Mouse (Mus musculus) liver, embryonic 14.5 days (tissue): ENCODE measurements around the gene Galnt17. TPM values are rescaled to one million over a fixed set of nuclear protein-coding genes. Genes with fewer than 3 reads are reported as not detected.

Experiments used
- ATAC-seq: fragments of 200-750 bp; cut with Nextera tagmentation; 2 replicates; pipeline ENCODE4 v1.8.0; 2017; ENCODE audit warnings: moderate number of reproducible peaks, mild to moderate bottlenecking, moderate library complexity; ENCODE audit not compliant: insufficient read depth
- DNase-seq, 3 experiments: peaks; one replicate each; pipeline ENCODE4 v3.0.0-alpha.2; 2012 to 2013; ENCODE audit warnings: low read depth in 3 of 3, low spot score in 3 of 3
- H3K27ac ChIP-seq: fragments of 300-500 bp; sonication (generic); 2 replicates; pipeline ENCODE4 v1.5.1; 2014; ENCODE audit warnings: moderate library complexity, mild to moderate bottlenecking, control low read depth, inconsistent platforms
- H3K27me3 ChIP-seq: fragments of 300-500 bp; sonication (generic); 2 replicates; pipeline ENCODE4 v1.6.1; 2014; ENCODE audit warnings: mild to moderate bottlenecking, low read length, moderate library complexity; ENCODE audit not compliant: control insufficient read depth, insufficient read depth
- H3K36me3 ChIP-seq: fragments of 300-500 bp; sonication (generic); replicated peaks from 2 replicates; pipeline ENCODE4 v1.6.1; 2014; ENCODE audit warnings: low read depth; ENCODE audit not compliant: control insufficient read depth, insufficient read depth
- H3K4me1 ChIP-seq, 2 experiments: fragments of 200-500 bp in 1 of 2; fragments of 300-500 bp in 1 of 2; sonication (generic) in 1 of 2; replicated peaks; 2 replicates each; pipeline ENCODE4 v1.6.1; 2012 to 2014; ENCODE audit warnings: antibody characterized with exemption in 1 of 2, inconsistent platforms in 1 of 2, low read length in 1 of 2; ENCODE audit not compliant: control insufficient read depth in 2 of 2, insufficient read depth in 2 of 2
- H3K4me2 ChIP-seq: fragments of 300-500 bp; sonication (generic); 2 replicates; pipeline ENCODE4 v1.6.1; 2014; ENCODE audit warnings: low read depth, mild to moderate bottlenecking, control low read depth, moderate library complexity
- H3K4me3 ChIP-seq, 2 experiments: fragments of 200-500 bp in 1 of 2; fragments of 300-500 bp in 1 of 2; sonication (generic) in 1 of 2; 2 replicates each; pipeline ENCODE4 v1.5.1; 2012 to 2014; ENCODE audit warnings: low read depth in 2 of 2, low read length in 2 of 2, mild to moderate bottlenecking in 2 of 2, control low read depth in 1 of 2, inconsistent platforms in 1 of 2, moderate library complexity in 1 of 2; ENCODE audit not compliant: insufficient read depth in 1 of 2
- H3K9ac ChIP-seq: fragments of 300-500 bp; sonication (generic); replicated peaks from 2 replicates; pipeline ENCODE4 v1.6.1; 2014; ENCODE audit warnings: mild to moderate bottlenecking, control low read depth, moderate library complexity
- H3K9me3 ChIP-seq: fragments of 300-500 bp; sonication (generic); 2 replicates; pipeline ENCODE4 v1.6.1; 2016; ENCODE audit warnings: low read length, mixed read lengths; ENCODE audit not compliant: control insufficient read depth
- CTCF ChIP-seq: IDR thresholded peaks from 2 replicates; pipeline ENCODE4 v1.5.1; 2016; ENCODE audit warnings: antibody characterized with exemption, low read depth, control low read depth
- EP300 ChIP-seq: IDR thresholded peaks from 2 replicates; pipeline ENCODE4 v1.6.1; 2016; ENCODE audit warnings: antibody characterized with exemption, low read depth
- whole genome bisulfite sequencing: fragments of 180-500 bp; shearing (Covaris S2); extraction: QIAGEN DNeasy Blood & Tissue Kit; methylation state at CpG from one replicate; pipeline ENCODE4 v1.1.7; 2014; ENCODE audit not compliant: insufficient replicate concordance; 5-methylcytosine and 5-hydroxymethylcytosine counted together
- polyA plus RNA-seq, 2 experiments: library from polyadenylated mRNA; depleted of rRNA in 1 of 2; stranded (reverse) in 1 of 2; unstranded in 1 of 2; fragments of >200 nt; fragmentation: Nextera tagmentation in 1 of 2; extraction: Ambion mirVana in 1 of 2; gene quantifications; 2 replicates each; pipeline versions ENCODE4 v1.2.1 to v1.2.3; 2012 to 2014

The Galnt17 gene
- polyA plus RNA-seq, 2 experiments: 0.02 TPM; not detected in 1

GRCm38 (mm10) chr5:130848562-130848961 is 459.7 kb downstream of the Galnt17 start:
- Histone ChIP-seq H3K9me3 (no peaks in the 10 kb centered on the region), H3K9ac (no peak overlapping the region), H3K27ac (no peak overlapping the region), H3K36me3 (no peaks in the 10 kb centered on the region), H3K4me2 (no peak overlapping the region), H3K4me1 (no peaks in the 10 kb centered on the region), H3K4me3 (no peak overlapping the region), H3K27me3 (no peaks in the 10 kb centered on the region)
- ATAC-seq: no peak
- DNase-seq: no peak
- TF ChIP-seq CTCF (no peak), EP300 (no peak)
- 56% methylated on average over 6 of the region's 6 CpGs for WGBS

- no peak for ATAC-seq
- Histone ChIP-seq H3K4me2 (no peak overlapping the region), H3K9ac (no peak overlapping the region), H3K4me1 (no peaks in the 10 kb centered on the region), H3K36me3 (no peaks in the 10 kb centered on the region), H3K27ac (no peak overlapping the region), H3K27me3 (no peaks in the 10 kb centered on the region), H3K4me3 (no peak overlapping the region), H3K9me3 (no peaks in the 10 kb centered on the region)
- 63% methylated on average over 2 of the region's 2 CpGs for WGBS
- TF ChIP-seq EP300 (no peak), CTCF (no peak)
- DNase-seq: no peak
These were observed 482.5 kb downstream of the Galnt17 start for GRCm38 (mm10) chr5:130825797-130826196.
